Mouse (Mus musculus): ENCODE data around the gene Ift122. TPM values are rescaled to one million over a fixed set of nuclear protein-coding genes. Genes with fewer than 3 reads are reported as not detected.
A peak's percentile ranks its signal among the peaks of the same experiment; 100 is the strongest.

Ift122 gene
- total RNA-seq, 1 experiment from 2014 or later = 16.5 TPM

- no peak for DNase-seq
Observed at GRCm38 (mm10) chr6:115926416-115926815, 73.1 kb downstream of the Ift122 start.

GRCm38 (mm10) chr6:115927292-115928242 lies 74.3 kb downstream of the Ift122 start:
- peak; percentile 50 for DNase-seq

- no peak for DNase-seq
Observed at GRCm38 (mm10) chr6:115930018-115930417, 76.7 kb downstream of the Ift122 start.

- no peak for DNase-seq
Observed at GRCm38 (mm10) chr6:115931639-115932038, 78.4 kb downstream of the Ift122 start, which contains the start of gene Rho. Rho (plus strand) TSS chr6:115931748.

- peak; percentile 77 for DNase-seq
Observed at GRCm38 (mm10) chr6:115932391-115932790, 79.1 kb downstream of the Ift122 start.

GRCm38 (mm10) chr6:115935544-115935943 lies 82.3 kb downstream of the Ift122 start:
- no peak for DNase-seq

GRCm38 (mm10) chr6:115938011-115938410 lies 84.7 kb downstream of the Ift122 start:
- no peak for DNase-seq

GRCm38 (mm10) chr6:115938798-115939197 lies 85.5 kb downstream of the Ift122 start:
- no peak for DNase-seq

GRCm38 (mm10) chr6:115940603-115941002 lies 87.3 kb downstream of the Ift122 start:
- DNase-seq = no peak

GRCm38 (mm10) chr6:115941128-115941527 lies 87.9 kb downstream of the Ift122 start:
- DNase-seq = no peak

- no peak for DNase-seq
Observed at GRCm38 (mm10) chr6:115943498-115944427, 90.5 kb downstream of the Ift122 start.

- no peak for DNase-seq
Observed at GRCm38 (mm10) chr6:115944638-115945037, 91.4 kb downstream of the Ift122 start, which contains the start of gene H1foo. H1foo (plus strand) TSS chr6:115944938.

- no peak for DNase-seq
Observed at GRCm38 (mm10) chr6:115945633-115946032, 92.4 kb downstream of the Ift122 start.

- DNase-seq = peak; percentile 72
Observed at GRCm38 (mm10) chr6:115946389-115946788, 93.1 kb downstream of the Ift122 start.

GRCm38 (mm10) chr6:115954506-115955074 lies 101.3 kb downstream of the Ift122 start:
- DNase-seq = no peak

GRCm38 (mm10) chr6:115955169-115955568 lies 101.9 kb downstream of the Ift122 start:
- DNase-seq = no peak

- DNase-seq = no peak
Observed at GRCm38 (mm10) chr6:115955664-115956063, 102.4 kb downstream of the Ift122 start.

GRCm38 (mm10) chr6:115956418-115956921 lies 103.2 kb downstream of the Ift122 start:
- DNase-seq = no peak

GRCm38 (mm10) chr6:115956922-115957601 lies 103.8 kb downstream of the Ift122 start:
- peak; percentile 73 for DNase-seq

- DNase-seq = peak; percentile 72
Observed at GRCm38 (mm10) chr6:115957681-115958080, 104.4 kb downstream of the Ift122 start.

GRCm38 (mm10) chr6:115958445-115958844 lies 105.2 kb downstream of the Ift122 start:
- no peak for DNase-seq

Data from adrenal gland, postnatal 14 days (tissue).